Mouse (Mus musculus) hindbrain, embryonic 14.5 days (tissue): Measurements from ENCODE around the gene Gca. TPM values are rescaled to one million over a fixed set of nuclear protein-coding genes. Genes with fewer than 3 reads are reported as not detected.

ENCODE experiments used
- ATAC-seq: fragments of 200-750 bp; cut with Nextera tagmentation; 2 replicates; pipeline ENCODE4 v1.8.0; 2017; ENCODE audit warnings: moderate number of reproducible peaks, mild to moderate bottlenecking, moderate TSS enrichment, moderate library complexity; ENCODE audit not compliant: low FRiP score
- DNase-seq: peaks from one replicate; pipeline ENCODE4 v3.0.0-alpha.2; 2015; ENCODE audit warnings: low spot score
- H3K27ac ChIP-seq: fragments of 300-500 bp; sonication (generic); 2 replicates; pipeline ENCODE4 v1.5.1; 2014; ENCODE audit warnings: mild to moderate bottlenecking, moderate library complexity
- H3K27me3 ChIP-seq: fragments of 300-500 bp; sonication (generic); 2 replicates; pipeline ENCODE4 v1.6.1; 2014; ENCODE audit warnings: mild to moderate bottlenecking, low read length, mixed read lengths; ENCODE audit not compliant: control insufficient read depth, insufficient read depth
- H3K36me3 ChIP-seq: fragments of 300-500 bp; sonication (generic); replicated peaks from 2 replicates; pipeline ENCODE4 v1.6.1; 2014; ENCODE audit not compliant: control insufficient read depth, insufficient read depth
- H3K4me1 ChIP-seq: fragments of 300-500 bp; sonication (generic); replicated peaks from 2 replicates; pipeline ENCODE4 v1.6.1; 2014; ENCODE audit warnings: antibody characterized with exemption, low read length, mixed read lengths; ENCODE audit not compliant: control insufficient read depth, insufficient read depth
- H3K4me2 ChIP-seq: fragments of 300-500 bp; sonication (generic); replicated peaks from 2 replicates; pipeline ENCODE4 v1.6.1; 2014; ENCODE audit warnings: mild to moderate bottlenecking, moderate library complexity
- H3K4me3 ChIP-seq: fragments of 300-500 bp; sonication (generic); replicated peaks from 2 replicates; pipeline ENCODE4 v1.5.1; 2014; ENCODE audit warnings: mild to moderate bottlenecking, low read length
- H3K9ac ChIP-seq: fragments of 300-500 bp; sonication (generic); 2 replicates; pipeline ENCODE4 v1.6.1; 2014
- H3K9me3 ChIP-seq: fragments of 300-500 bp; sonication (generic); 2 replicates; pipeline ENCODE4 v1.6.1; 2016; ENCODE audit warnings: low read length; ENCODE audit not compliant: control insufficient read depth
- WGBS: fragments of 180-500 bp; shearing (Covaris S2); extraction: QIAGEN DNeasy Blood & Tissue Kit; methylation state at CpG from one replicate; pipeline ENCODE4 v1.1.7; 2014; 5-methylcytosine and 5-hydroxymethylcytosine counted together
- polyA plus RNA-seq: library from polyadenylated mRNA; unstranded; fragments of >200 nt; fragmentation: Nextera tagmentation; extraction: Ambion mirVana; gene quantifications from 2 replicates; pipeline ENCODE4 v1.2.1, GENCODE M21; 2014

Gca gene
- 4.2 and 4.5 TPM in 2 replicates for polyA plus RNA-seq

DNA sequence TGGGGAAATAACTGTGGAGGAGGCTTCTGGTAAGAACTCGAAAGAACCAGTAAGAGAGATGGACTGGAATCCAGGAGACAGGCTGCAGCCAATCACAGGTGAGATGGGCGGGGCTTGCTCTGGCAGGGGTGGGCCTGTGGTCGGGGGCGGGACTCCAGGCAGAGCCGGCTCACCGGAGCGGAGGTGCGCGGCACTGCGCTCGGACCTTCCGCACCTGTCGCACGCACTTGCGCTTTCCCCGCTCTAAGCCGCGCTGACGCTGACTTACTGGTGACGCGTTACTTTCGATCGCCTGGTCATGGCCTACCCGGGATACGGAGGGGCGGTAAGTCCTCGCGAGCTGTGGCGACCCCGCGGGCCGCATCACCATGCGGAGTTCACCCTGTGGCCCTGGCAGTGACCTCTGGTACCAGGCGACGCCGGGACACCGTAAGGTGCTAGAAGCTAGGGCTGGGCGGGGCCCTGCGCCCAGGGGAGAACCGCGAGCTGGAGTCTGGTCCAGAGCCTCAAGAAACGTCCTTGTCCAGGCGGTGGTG, at the start of gene Gca:
Gene Gca, plus strand, starts transcription at position 151 of the 536 bp plus-strand sequence.
- ATAC-seq (peak; percentile 98), DNase-seq (peak; percentile 73)
- H3K9me3 ChIP-seq, result no peaks in the 10 kb centered on the region
- peak within 1 kb of the TSS; percentile 95 for H3K4me2 ChIP-seq
- no peaks in the 10 kb centered on the region for H3K36me3 ChIP-seq
- no peaks in the 10 kb centered on the region for H3K4me1 ChIP-seq
- 1% methylated on average over 40 of the region's 43 CpGs for WGBS
- H3K27me3 ChIP-seq, result no peaks in the 10 kb centered on the region
- peak within 1 kb of the TSS; percentile 58 for H3K4me3 ChIP-seq
- H3K27ac ChIP-seq, result no peak within 1 kb of the TSS
- peak within 1 kb of the TSS; percentile 57 for H3K9ac ChIP-seq

DNA sequence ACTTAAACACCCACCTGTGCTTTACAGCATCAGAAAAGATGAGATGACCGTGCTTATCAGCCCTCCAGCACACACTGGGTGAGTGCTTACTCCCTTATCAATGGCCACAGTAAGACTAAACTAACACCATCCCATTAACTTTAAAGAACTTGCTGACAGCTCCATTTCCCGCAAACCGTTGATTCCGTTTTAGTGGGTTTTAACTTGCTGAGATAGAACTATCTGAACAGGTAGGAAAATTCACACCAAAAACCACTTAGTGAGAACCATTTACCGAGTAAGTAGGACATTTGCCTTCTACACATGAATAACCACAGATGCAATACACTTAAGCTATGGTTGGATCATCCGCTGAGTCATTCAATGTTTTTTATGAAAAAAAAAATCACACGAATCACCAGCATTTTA, 45.1 kb upstream of the Gca start:
- Histone ChIP-seq H3K27ac (no peak overlapping the region), H3K9ac (no peak overlapping the region), H3K4me3 (no peak overlapping the region), H3K9me3 (no peaks in the 10 kb centered on the region), H3K27me3 (no peaks in the 10 kb centered on the region), H3K4me2 (no peak overlapping the region), H3K4me1 (no peaks in the 10 kb centered on the region), H3K36me3 (no peaks in the 10 kb centered on the region)
- DNase-seq (no peak), ATAC-seq (no peak)
- 87% methylated on average over 7 of the region's 7 CpGs for WGBS

DNA sequence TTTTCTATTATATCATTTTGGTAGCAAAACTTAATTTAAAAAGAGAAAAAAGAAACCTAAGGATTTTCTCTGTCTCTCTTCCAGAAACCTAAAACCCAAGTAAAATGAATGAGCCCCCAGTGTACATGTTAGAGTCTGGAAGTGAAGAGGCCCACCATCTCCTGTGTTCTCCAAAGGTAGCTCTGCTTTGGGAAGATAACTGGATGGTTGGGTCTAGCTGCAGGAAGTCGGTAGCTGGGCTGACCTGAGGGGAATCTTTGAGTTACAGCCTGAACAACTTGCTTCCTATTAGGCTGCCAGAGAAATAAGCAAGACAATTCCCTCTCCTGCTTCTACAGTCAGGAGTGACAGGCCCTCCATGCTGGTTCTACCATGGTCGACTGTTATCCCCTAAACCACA, 44.4 kb upstream of the Gca start:
- DNase-seq, result no peak
- no peaks in the 10 kb centered on the region for H3K27me3 ChIP-seq
- no peak overlapping the region for H3K9ac ChIP-seq
- no peaks in the 10 kb centered on the region for H3K9me3 ChIP-seq
- no peak overlapping the region for H3K27ac ChIP-seq
- no peak for ATAC-seq
- H3K4me2 ChIP-seq, result no peak overlapping the region
- WGBS, result 70% methylated on average over 2 of the region's 2 CpGs
- H3K4me1 ChIP-seq, result no peaks in the 10 kb centered on the region
- H3K4me3 ChIP-seq, result no peak overlapping the region
- no peaks in the 10 kb centered on the region for H3K36me3 ChIP-seq

DNA sequence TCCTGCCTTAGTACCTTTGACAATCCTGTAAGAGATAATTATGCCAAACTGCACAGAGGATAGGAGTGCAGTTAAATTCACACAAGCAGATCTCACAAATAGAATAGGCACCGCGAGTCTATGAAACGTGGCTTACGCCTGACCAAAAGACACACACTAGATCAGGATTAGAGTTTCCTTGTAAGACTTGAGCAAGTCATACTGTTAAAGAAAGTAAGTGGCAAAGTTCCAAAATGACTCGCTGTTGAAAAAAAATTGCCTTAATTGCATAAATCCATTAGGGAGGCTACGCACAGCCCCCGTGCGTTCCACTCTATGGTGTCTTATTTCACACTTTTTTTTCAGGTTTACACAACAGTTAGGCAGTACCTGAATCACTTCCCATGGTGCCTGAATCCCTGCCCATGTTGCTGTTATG, 41.1 kb upstream of the Gca start:
- no peak overlapping the region for H3K4me2 ChIP-seq
- DNase-seq (no peak), ATAC-seq (no peak)
- WGBS, result 88% methylated on average over 8 of the region's 8 CpGs
- no peak overlapping the region for H3K9ac ChIP-seq
- no peak overlapping the region for H3K4me3 ChIP-seq
- H3K36me3 ChIP-seq, result no peaks in the 10 kb centered on the region
- H3K9me3 ChIP-seq, result no peaks in the 10 kb centered on the region
- H3K27ac ChIP-seq, result no peak overlapping the region
- no peaks in the 10 kb centered on the region for H3K27me3 ChIP-seq
- H3K4me1 ChIP-seq, result no peaks in the 10 kb centered on the region

DNA sequence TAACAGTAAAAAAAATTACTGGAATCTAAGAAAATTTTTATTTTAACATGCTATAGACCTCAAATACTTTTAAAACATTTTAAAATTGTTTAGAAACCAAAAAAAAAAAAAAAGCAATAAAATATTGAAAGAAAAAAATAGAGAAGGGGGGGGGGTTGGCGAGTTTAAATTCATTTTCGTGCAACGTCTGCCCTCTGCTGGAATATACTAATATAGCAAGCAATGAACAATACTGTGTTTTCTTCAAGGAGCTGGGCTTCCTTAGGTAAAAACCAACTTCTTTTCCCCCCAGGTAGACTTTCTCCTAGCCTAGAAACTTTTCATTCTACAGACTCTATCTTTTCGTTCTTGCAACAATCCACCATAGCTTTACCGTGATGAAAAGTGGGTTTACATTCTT, 36.4 kb upstream of the Gca start:
- no peak overlapping the region for H3K27ac ChIP-seq
- 12% methylated on average over 5 of the region's 5 CpGs for WGBS
- DNase-seq, result peak; percentile 77

DNA sequence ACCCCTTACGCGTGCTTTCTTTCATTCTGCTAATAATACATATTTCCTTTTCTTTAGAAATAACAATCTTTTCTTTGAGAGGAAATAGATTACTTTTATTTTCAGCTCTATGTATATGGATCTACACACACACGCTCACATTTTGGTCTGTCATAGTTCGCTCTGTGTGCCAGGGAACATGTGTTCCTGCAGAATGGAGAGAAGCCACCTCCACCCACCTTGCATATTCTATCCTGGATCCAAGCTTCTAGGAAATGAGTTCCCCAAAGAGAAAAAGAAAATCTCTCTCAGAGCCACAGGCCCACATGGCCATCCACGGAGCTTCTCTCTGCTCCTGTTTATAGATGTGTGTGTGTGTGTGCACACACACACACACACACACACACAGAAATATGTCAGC, 35.7 kb upstream of the Gca start:
- Histone ChIP-seq H3K9me3 (no peaks in the 10 kb centered on the region), H3K4me2 (no peak overlapping the region), H3K27ac (no peak overlapping the region), H3K4me1 (no peaks in the 10 kb centered on the region), H3K4me3 (no peak overlapping the region), H3K27me3 (no peaks in the 10 kb centered on the region), H3K36me3 (no peaks in the 10 kb centered on the region), H3K9ac (no peak overlapping the region)
- ATAC-seq (no peak), DNase-seq (no peak)
- WGBS, result 93% methylated on average over 5 of the region's 5 CpGs

More for the DNA sequence above, 36.4 kb upstream of the Gca start:
- no peak overlapping the region for H3K4me3 ChIP-seq
- no peaks in the 10 kb centered on the region for H3K36me3 ChIP-seq
- no peak for ATAC-seq
- no peak overlapping the region for H3K9ac ChIP-seq
- H3K4me1 ChIP-seq, result no peaks in the 10 kb centered on the region
- no peaks in the 10 kb centered on the region for H3K9me3 ChIP-seq
- H3K27me3 ChIP-seq, result no peaks in the 10 kb centered on the region
- no peak overlapping the region for H3K4me2 ChIP-seq

DNA sequence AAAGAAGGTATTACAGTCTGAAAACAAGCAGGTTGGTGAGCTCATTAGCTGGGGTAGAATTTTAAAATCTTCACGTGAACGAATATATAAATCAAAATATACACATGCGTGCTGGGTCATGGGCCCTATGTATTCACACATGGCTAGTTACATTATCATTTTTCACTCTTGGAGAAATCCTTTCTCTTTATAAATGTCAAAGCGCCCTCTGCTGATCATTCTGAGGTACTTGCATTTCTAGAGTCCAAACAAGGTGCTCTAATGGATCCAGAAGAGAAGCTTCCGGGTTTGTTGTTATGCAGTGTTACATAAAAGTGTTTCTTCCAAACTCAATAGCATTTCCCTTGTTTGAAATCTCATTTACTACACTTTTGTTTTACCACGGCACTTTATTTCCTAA, 33.6 kb upstream of the Gca start:
- H3K4me1 ChIP-seq, result no peaks in the 10 kb centered on the region
- H3K27ac ChIP-seq, result no peak overlapping the region
- WGBS, result 24% methylated on average over 6 of the region's 6 CpGs
- H3K9ac ChIP-seq, result no peak overlapping the region
- H3K4me3 ChIP-seq, result no peak overlapping the region
- no peaks in the 10 kb centered on the region for H3K27me3 ChIP-seq
- H3K36me3 ChIP-seq, result no peaks in the 10 kb centered on the region
- no peak overlapping the region for H3K4me2 ChIP-seq
- H3K9me3 ChIP-seq, result no peaks in the 10 kb centered on the region
- ATAC-seq, result peak; percentile 46; the same call in 1 of the 2 replicates
- peak; percentile 82 for DNase-seq

DNA sequence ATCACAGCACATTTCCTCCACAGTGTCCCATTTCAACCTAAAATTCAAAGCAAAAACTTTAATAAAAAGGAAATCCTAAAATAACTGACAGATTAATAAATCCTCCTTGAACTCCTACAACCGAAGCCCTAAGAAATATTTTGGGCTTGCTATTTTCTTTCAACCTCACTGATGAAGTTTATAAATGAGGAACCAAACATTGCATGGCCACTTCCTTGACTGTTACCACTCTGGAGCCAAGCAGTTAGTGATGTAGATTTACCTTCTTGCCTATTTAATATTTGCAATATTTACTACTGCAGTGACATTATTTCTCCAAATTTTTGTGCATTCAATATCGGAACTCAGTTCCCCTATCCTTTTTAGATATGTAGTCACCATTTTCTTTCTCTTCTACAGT, 24.2 kb upstream of the Gca start:
- Histone ChIP-seq H3K4me2 (no peak overlapping the region), H3K9me3 (no peaks in the 10 kb centered on the region), H3K4me1 (0 out of 2 replicates have a peak, but pooled peaks cover 4% of the 10 kb centered on the region), H3K27me3 (peaks cover 9% of the 10 kb centered on the region; the same call in 1 of the 2 replicates), H3K27ac (no peak overlapping the region), H3K9ac (no peak overlapping the region), H3K4me3 (no peak overlapping the region), H3K36me3 (no peaks in the 10 kb centered on the region)
- DNase-seq (no peak), ATAC-seq (no peak)
- WGBS, result 100% methylated on average over 2 of the region's 2 CpGs

DNA sequence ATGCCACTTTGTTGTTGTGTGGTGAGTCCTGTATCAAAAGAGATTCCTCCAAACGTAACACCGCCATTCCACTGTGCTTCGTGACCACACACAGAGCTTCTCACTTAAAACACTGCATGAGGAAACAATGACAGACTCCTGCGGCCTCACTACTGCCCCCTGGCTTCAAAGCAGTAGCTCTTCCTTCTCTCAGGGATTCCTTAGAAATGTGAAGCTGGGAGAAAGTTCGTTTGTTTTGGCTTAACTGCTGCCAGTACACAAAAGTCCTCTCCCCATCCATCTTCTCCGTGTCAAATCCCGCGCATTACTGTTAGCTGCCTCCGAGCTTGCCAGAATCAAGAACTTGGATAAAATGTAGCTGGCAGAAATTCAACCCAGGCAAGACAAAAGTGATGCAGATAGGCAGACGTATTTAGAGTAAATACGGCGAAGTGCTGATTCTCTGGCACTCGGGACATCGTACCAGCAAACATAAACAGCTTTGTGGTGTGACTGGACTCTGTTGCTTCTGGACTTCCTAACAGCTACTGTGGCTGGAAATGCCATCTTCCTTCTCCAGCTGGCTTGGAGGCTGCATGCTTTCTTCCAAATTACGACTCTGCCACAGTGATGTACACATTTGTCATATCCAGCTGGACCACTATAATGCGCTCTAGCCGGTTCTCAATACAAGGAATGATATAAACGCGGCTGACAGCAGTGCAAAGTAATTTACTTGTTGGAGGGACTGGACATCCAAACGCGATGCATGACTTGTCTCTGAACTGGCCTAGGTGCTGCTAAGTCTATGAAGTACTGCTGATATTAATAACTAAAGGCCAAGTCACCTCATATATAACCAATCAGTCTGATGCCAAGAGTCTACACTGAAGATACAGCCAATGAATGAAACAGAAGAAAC, 20.4 kb upstream of the Gca start:
- peak; percentile 46; the same call in 1 of the 2 replicates for ATAC-seq
- H3K36me3 ChIP-seq, result no peaks in the 10 kb centered on the region
- H3K27me3 ChIP-seq, result peaks cover 15% of the 10 kb centered on the region; the same call in 1 of the 2 replicates
- peak overlapping the region; percentile 31; the same call in 1 of the 2 replicates for H3K4me2 ChIP-seq
- peak; percentile 63 for DNase-seq
- no peak overlapping the region for H3K4me3 ChIP-seq
- 39% methylated on average over 21 of the region's 21 CpGs for WGBS
- H3K27ac ChIP-seq, result no peak overlapping the region
- 0 out of 2 replicates have a peak, but pooled peaks cover 4% of the 10 kb centered on the region for H3K4me1 ChIP-seq
- no peaks in the 10 kb centered on the region for H3K9me3 ChIP-seq
- no peak overlapping the region for H3K9ac ChIP-seq
